Mouse (Mus musculus) megakaryocyte-erythroid progenitor cell, adult 5 weeks (primary cell): ENCODE measurements around the gene Vrk2. TPM values are rescaled to one million over a fixed set of nuclear protein-coding genes. Genes with fewer than 3 reads are reported as not detected.

Source experiments
- polyA plus RNA-seq: library from polyadenylated mRNA; stranded (reverse); fragments of >175 nt; gene quantifications from 2 replicates; pipeline ENCODE4 v1.2.3, GENCODE M21; 2012

Gene Vrk2
- 8.0 and 9.9 TPM in 2 replicates for polyA plus RNA-seq

DNA sequence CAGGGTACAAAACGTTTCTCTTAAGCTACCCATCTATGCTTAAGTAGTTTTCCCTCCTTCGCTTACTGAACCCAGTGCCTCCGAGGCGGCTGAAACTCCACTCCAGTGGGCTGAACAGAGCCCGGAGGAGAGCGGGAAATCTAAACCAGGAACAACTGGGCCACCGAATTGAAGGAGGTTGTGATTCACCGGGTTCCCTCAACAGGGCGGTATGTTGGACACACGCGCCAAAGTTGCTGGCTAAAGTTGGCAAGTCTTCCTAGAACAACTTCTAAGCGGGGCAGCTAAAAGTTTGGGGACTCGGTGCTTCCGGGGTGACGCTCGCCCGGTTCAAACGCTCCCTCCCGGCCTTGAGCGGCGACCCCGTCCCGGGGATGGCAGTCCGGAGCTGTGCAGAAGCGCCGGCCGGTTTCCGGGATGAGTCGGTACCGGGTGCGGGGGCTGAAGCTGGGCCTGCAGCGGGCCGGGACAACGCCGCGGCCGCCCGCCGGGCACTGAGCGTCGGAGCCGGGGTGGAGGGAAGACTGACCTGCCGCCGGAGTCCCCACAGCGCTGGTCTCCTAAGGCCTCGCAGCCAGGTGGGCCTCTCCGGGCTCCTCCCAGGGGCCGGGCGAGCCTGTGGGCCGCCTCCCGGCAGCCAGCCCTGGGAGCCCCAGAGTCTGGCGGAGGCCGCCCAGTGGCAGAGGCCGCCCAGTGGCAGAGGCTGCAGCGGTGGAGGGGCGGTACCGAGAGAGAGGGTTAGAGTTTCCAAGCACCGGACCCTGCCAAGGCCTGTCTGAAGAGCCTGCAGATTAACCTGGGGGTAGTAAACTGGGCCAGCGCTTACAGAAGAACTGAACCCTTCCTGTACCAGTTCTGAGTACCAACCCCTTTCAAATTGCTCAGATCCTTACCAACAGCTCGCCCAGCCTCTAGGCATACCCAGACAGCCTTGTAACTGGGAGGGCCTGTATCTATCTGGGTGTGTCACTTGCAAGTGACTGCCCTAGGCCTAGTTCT is at the start of gene Vrk2, which contains the start of gene Gm6899:
Gene Vrk2, minus strand, starts transcription at position 939 of the 999 bp plus-strand sequence.
Gene Gm6899, plus strand, starts transcription at position 181 of the 999 bp plus-strand sequence.

Other genes starting within 250 kb of the Vrk2 start
- 0.42 and 0.45 TPM in 2 replicates for gene Fancl, start 207.9 kb downstream of the Vrk2 start, polyA plus RNA-seq
- 0.16 TPM in 1 of 2 replicates, not detected in the other for gene Gm6899, start 758 bp downstream of the Vrk2 start, polyA plus RNA-seq